Mouse (Mus musculus): ENCODE measurements around the gene Slc46a3.

The Slc46a3 gene

DNA sequence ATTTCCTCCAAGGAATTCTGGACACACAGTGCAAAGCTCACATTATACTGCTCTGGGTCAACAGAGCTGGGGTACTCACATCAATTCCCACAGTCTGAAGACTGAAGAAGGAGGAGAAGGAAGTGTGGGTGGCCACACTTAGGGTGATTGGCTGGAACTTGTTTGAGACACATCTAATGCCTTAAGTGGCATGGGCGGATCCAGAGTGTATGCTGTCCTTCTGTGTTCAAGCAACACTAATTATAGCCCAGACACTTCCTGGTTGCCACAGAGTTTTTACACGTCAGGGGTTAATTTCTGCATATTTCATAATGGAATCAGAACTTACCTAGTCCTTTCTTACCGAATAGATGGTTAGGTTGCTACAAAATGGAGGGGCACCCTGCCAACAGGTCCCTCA, 49.3 kb downstream of the Slc46a3 start:
- no peak for DNase-seq (ENCODE audit: low spot score in 2 of 2)

DNA sequence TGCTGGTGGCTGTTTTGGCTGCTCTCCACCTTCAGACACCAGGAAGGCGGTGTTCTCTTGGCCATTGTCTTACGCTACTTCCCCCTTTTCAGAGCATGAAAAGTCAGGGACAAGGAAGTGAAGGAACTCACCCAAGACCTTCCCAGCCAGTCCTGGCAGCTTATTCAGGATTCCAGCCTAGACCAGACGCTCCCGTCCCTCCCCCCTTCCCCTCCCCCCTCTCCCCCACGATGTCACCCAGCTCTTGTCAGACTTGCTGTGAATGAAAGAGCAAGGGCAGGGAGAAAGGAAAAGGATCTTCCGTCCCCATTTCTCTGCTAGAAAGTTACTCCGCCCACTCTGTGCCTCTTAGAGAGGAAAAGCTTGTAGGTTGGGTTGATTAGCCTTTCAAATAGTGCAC, 51.3 kb downstream of the Slc46a3 start:
- no peak for DNase-seq (ENCODE audit: low spot score in 2 of 2)

DNA sequence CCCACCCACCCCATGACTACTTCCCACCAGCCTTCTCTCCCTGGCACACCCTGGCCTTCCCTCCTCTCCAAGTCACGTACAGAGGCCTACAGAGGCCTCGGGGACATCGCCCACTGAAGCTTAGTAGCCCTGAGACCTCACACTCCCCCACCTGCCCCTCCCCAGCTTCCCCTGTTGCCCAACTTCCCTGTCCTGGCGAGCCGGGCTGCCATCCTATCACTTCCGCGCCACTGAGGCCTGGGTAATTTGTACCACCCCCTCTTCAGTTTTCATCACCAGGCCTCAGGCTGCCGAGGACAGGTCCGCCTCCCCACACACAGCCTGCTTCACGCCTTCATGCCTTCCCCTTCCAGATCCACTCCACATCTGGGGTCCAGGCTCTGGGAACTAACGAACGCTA, 55.2 kb downstream of the Slc46a3 start:
- DNase-seq (ENCODE audit: low spot score in 2 of 2), result no peak

DNA sequence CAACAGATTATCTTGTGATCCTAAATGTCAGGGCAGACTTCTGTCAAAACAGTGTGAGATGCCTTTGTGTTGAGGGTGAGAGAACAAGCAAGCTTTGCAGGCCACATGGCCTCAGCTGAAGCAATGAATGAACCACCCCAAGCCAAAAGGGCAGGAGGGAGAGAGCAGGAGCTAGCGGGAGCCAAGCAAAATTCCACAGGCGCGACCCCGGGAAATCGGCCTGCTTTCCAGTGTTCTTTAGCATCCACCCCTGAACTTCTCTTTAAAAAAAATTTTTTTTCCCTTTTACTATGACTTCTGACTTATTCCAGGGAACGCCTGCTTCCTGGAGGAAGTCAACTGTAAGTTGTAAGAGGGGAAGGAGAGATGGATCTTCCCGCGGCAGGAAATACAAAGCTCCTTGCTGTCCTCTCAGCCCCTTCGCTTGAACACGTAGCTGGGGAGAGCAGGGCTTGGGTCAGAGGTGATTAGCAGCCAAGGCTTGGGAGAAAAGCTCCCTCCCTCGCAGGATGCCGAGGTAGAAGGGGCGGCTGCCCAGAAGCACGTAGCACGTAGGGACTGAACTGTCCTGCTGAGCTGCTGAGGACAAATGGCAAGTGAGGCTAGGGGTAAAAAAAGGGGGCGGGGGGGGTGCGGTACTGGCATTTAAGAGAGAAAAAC, 59.6 kb downstream of the Slc46a3 start:
- no peak for DNase-seq (ENCODE audit: low spot score in 2 of 2)

DNA sequence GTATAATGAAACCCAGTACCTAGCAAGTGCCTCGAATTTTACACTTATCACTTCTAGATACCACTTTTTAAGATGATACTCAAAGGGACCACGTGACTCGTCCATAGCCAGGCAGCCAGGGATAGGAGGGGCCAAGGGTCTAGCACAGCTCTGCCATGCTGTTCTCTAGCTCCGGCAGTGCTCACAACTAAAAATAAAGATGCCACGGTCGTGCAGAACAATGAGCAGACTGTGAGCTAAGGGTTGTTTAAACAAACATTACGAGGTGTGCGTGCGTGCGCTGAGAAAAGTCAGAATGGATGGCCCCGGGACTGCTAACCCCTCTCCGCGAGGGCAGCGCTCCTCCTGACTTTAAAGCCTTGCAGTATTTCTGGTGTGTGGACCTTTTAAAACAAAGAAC, 61.8 kb downstream of the Slc46a3 start:
- DNase-seq (ENCODE audit: low spot score in 2 of 2), result no peak

DNA sequence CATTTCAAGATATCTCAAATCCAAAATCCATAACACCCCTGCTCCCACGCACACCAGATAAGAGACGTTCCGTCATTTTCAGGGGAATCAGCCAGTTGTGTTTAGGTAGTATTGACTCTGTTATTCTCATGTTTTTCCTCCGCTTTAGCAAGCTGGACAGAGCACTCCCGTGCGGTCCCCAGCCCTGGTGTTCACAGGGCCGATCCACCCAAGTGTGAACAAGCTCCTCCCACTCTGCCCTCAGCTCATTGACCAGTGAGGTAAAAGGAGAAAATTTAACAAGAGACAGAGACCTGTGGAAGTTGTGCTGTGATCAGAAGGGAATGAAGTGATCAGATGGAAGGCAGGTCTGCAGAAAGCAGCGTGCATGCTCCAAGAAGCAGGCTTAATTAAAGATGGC, 65.8 kb downstream of the Slc46a3 start:
- DNase-seq (ENCODE audit: low spot score in 2 of 2), result no peak
